Mouse (Mus musculus) hindbrain, embryonic 14.5 days (tissue): ENCODE data around the gene Mrpl22. TPM values are rescaled to one million over a fixed set of nuclear protein-coding genes. Genes with fewer than 3 reads are reported as not detected.

Experiments used
- polyA plus RNA-seq: library from polyadenylated mRNA; unstranded; fragments of >200 nt; fragmentation: Nextera tagmentation; extraction: Ambion mirVana; gene quantifications from 2 replicates; pipeline ENCODE4 v1.2.1, GENCODE M21; 2014

Gene Mrpl22
- polyA plus RNA-seq, 1 experiment from 2014 or later: 98.4 TPM

Other genes with a start within 250 kb of the Mrpl22 start
- gene Larp1, start 162.6 kb upstream of the Mrpl22 start, polyA plus RNA-seq: 19.6 and 21.3 TPM in 2 replicates
- gene Gm12248, start 78.5 kb upstream of the Mrpl22 start, polyA plus RNA-seq: not detected in 2 replicates
- gene Cnot8, start 67.5 kb upstream of the Mrpl22 start, polyA plus RNA-seq: 96.1 and 111 TPM in 2 replicates
- gene Gemin5, start 3.1 kb upstream of the Mrpl22 start, polyA plus RNA-seq: 12.5 and 15.5 TPM in 2 replicates
- 1.5 and 2.4 TPM in 2 replicates for gene Igtp, start 27.9 kb downstream of the Mrpl22 start, polyA plus RNA-seq
- 0.94 and 1.4 TPM in 2 replicates for gene Irgm2, start 28.0 kb downstream of the Mrpl22 start, polyA plus RNA-seq
- not detected in 2 replicates for gene 4930438A08Rik, start 103.1 kb downstream of the Mrpl22 start, polyA plus RNA-seq
- gene Zfp692, start 135.4 kb downstream of the Mrpl22 start, polyA plus RNA-seq: 13.5 and 16.2 TPM in 2 replicates
- gene Zfp672, start 158.7 kb downstream of the Mrpl22 start, polyA plus RNA-seq: 38.3 and 44.3 TPM in 2 replicates
- 34.3 and 36.5 TPM in 2 replicates for gene Sh3bp5l, start 159.1 kb downstream of the Mrpl22 start, polyA plus RNA-seq
- gene Lypd8, start 207.4 kb downstream of the Mrpl22 start, polyA plus RNA-seq: not detected in 2 replicates
- not detected in 2 replicates for gene 1810065E05Rik, start 249.4 kb downstream of the Mrpl22 start, polyA plus RNA-seq